Mouse (Mus musculus) cerebellum, adult 2 months (tissue): Measurements from ENCODE around the gene Ccdc152. TPM values are rescaled to one million over a fixed set of nuclear protein-coding genes. Genes with fewer than 3 reads are reported as not detected.

ENCODE experiments used
- DNase-seq, 2 experiments: peaks; one replicate each; pipeline ENCODE4 v3.0.0; 2021
- H3K27ac ChIP-seq: fragments of 200-500 bp; 2 replicates; pipeline ENCODE4 v1.5.1; 2012; ENCODE audit warnings: low read length, control low read depth, inconsistent platforms; ENCODE audit not compliant: insufficient read depth
- H3K27me3 ChIP-seq: fragments of 200-500 bp; 2 replicates; pipeline ENCODE4 v1.6.1; 2012; ENCODE audit warnings: inconsistent platforms, mild to moderate bottlenecking, low read length, moderate library complexity; ENCODE audit not compliant: control insufficient read depth, insufficient read depth
- H3K4me1 ChIP-seq: fragments of 200-500 bp; 2 replicates; pipeline ENCODE4 v1.6.1; 2011; ENCODE audit warnings: low read length; ENCODE audit not compliant: control insufficient read depth, insufficient read depth
- H3K4me3 ChIP-seq: fragments of 200-500 bp; replicated peaks from 2 replicates; pipeline ENCODE3; 2011; ENCODE audit warnings: mild to moderate bottlenecking, low read depth, low read length, control low read depth; ENCODE audit not compliant: insufficient read depth
- CTCF ChIP-seq: fragments of 200-500 bp; IDR thresholded peaks from 2 replicates; pipeline ENCODE4 v1.5.1; 2011; ENCODE audit warnings: low read depth, mild to moderate bottlenecking, control low read depth, low read length, moderate library complexity, borderline replicate concordance; ENCODE audit not compliant: insufficient read depth
- POLR2A ChIP-seq: fragments of 200-500 bp; IDR thresholded peaks from 2 replicates; pipeline ENCODE4 v1.6.1; 2011; ENCODE audit warnings: low read length, control low read depth, borderline replicate concordance; ENCODE audit not compliant: insufficient read depth
- whole genome bisulfite sequencing: fragments of 180-500 bp; shearing (Covaris S2); methylation state at CpG from one replicate; pipeline ENCODE4 v1.1.7; 2018; 5-methylcytosine and 5-hydroxymethylcytosine counted together
- polyA plus RNA-seq: library from polyadenylated mRNA; depleted of rRNA; stranded (reverse); fragments of >200 nt; gene quantifications from 2 replicates; pipeline ENCODE4 v1.2.3, GENCODE M21; 2012; rRNA removed

Ccdc152 gene
- polyA plus RNA-seq, 1 experiment: 1.3 TPM

DNA sequence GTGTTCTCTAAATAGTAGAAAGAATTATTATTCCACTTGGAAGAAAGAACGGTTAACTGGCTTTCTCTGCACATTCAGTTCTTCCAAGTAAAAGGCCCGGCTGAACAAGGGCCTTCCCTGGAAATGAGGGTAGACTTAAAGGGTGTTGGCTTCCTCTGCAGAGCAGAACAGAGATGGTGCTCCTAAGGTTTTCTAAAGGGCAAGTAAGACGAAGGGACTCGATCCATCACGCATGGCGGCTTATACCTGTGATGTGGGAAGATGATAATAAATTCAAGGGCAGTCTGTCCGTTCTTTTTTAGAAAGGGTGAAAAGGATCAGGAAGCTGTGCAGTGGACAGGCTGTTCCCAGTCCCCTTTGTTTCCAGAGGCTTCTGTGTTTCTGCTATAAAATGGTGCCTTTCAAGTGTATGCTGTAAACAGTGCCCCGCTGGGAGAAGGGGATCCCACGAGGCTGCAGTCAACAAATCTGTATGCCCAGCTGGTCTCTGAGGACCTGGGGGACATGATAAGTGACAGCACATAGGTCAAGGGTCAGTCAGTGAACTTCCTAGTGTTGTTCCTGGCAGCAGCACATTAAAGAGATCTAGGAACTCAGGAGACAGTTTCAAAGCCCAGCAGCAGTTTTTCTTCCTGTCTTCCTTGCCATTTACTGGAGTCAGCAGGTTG lies 71.0 kb downstream of the Ccdc152 start:
- no peak for DNase-seq
- H3K27me3 ChIP-seq: no peaks in the 10 kb centered on the region
- TF ChIP-seq CTCF (no peak), POLR2A (no peak)
- H3K4me3 ChIP-seq: no peak overlapping the region
- 0 out of 2 replicates have a peak overlapping the region, but pooled peaks have one; percentile 7 for H3K27ac ChIP-seq
- no peaks in the 10 kb centered on the region for H3K4me1 ChIP-seq
- 22% methylated on average over 9 of the region's 9 CpGs for WGBS

DNA sequence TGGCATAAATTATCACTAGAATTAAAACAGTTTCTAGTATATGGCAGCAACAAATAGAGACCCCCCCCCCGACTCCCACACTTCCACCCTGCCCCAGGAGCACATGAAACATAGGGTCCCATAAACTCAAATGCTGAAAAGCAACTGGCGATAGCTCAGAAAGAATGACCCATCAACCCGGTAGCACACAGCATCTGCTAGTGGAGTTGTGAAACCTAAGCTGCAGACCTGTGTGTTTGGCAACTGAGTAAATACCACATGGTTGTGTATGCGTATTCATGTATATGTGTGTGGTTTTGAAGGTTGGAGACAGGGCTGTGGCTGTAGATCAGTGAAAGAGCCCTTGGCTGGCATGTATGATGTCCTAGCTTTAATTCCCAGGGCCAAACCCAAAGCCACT lies 72.3 kb downstream of the Ccdc152 start:
- DNase-seq: no peak
- 91% methylated on average over 4 of the region's 4 CpGs for WGBS
- TF ChIP-seq CTCF (no peak), POLR2A (no peak)
- Histone ChIP-seq H3K27ac (no peak overlapping the region), H3K27me3 (no peaks in the 10 kb centered on the region), H3K4me3 (no peak overlapping the region), H3K4me1 (no peaks in the 10 kb centered on the region)

Other genes with a start within 250 kb of the Ccdc152 start
- 283 and 313 TPM in 2 replicates for gene Selenop, start 35.0 kb downstream of the Ccdc152 start, polyA plus RNA-seq